Mouse (Mus musculus) layer of hippocampus, adult 9-10 months (tissue): ENCODE results near the gene Sidt2.
A peak's percentile ranks its signal among the peaks of the same experiment; 100 is the strongest.

Experiments used
- DNase-seq: peaks from one replicate; pipeline ENCODE4 v3.0.0; 2022; ENCODE audit warnings: low spot score

The Sidt2 gene

GRCm38 (mm10) chr9:45955107-45955963, at the start of gene Sidt2:
Gene Sidt2, minus strand, starts transcription at chr9:45955258.
- peak; percentile 70 for DNase-seq

GRCm38 (mm10) chr9:46004529-46004928, 49.5 kb upstream of the Sidt2 start:
- no peak for DNase-seq

GRCm38 (mm10) chr9:46003729-46004128, 48.7 kb upstream of the Sidt2 start:
- no peak for DNase-seq

GRCm38 (mm10) chr9:45999009-45999408, 44.0 kb upstream of the Sidt2 start:
- no peak for DNase-seq

- no peak for DNase-seq
Measured at GRCm38 (mm10) chr9:45985229-45985567, 30.1 kb upstream of the Sidt2 start.

GRCm38 (mm10) chr9:45984409-45985228, 29.6 kb upstream of the Sidt2 start:
- peak; percentile 59 for DNase-seq

GRCm38 (mm10) chr9:45983676-45984408, 28.8 kb upstream of the Sidt2 start:
- DNase-seq = no peak

GRCm38 (mm10) chr9:45981331-45981730, 26.3 kb upstream of the Sidt2 start:
- no peak for DNase-seq

GRCm38 (mm10) chr9:45980611-45981010, 25.6 kb upstream of the Sidt2 start:
- DNase-seq = no peak

- DNase-seq = no peak
Measured at GRCm38 (mm10) chr9:45979778-45980177, 24.7 kb upstream of the Sidt2 start.

- no peak for DNase-seq
Measured at GRCm38 (mm10) chr9:45976884-45977283, 21.8 kb upstream of the Sidt2 start.

GRCm38 (mm10) chr9:45963577-45963976, 8.5 kb upstream of the Sidt2 start:
- DNase-seq = no peak

GRCm38 (mm10) chr9:45961855-45962254, 6.8 kb upstream of the Sidt2 start:
- no peak for DNase-seq

- DNase-seq = no peak
Measured at GRCm38 (mm10) chr9:45959661-45960060, 4.6 kb upstream of the Sidt2 start.

GRCm38 (mm10) chr9:45958851-45959250, 3.8 kb upstream of the Sidt2 start:
- DNase-seq = no peak

GRCm38 (mm10) chr9:45958023-45958670, 3.1 kb upstream of the Sidt2 start:
- DNase-seq = no peak

- no peak for DNase-seq
Measured at GRCm38 (mm10) chr9:45954294-45955106, 558 bp downstream of the Sidt2 start.

GRCm38 (mm10) chr9:45953511-45954293, 1.4 kb downstream of the Sidt2 start:
- DNase-seq = no peak

- DNase-seq = no peak
Measured at GRCm38 (mm10) chr9:45952890-45953289, 2.2 kb downstream of the Sidt2 start.

GRCm38 (mm10) chr9:45952057-45952456, 3.0 kb downstream of the Sidt2 start:
- no peak for DNase-seq
